Mouse (Mus musculus) forebrain, embryonic 15.5 days (tissue): ENCODE data around the gene Myl9. TPM values are rescaled to one million over a fixed set of nuclear protein-coding genes. Genes with fewer than 3 reads are reported as not detected.
A peak's percentile ranks its signal among the peaks of the same experiment; 100 is the strongest.

Experiments
- ATAC-seq: fragments of 200-750 bp; cut with Nextera tagmentation; replicated peaks from 2 replicates; pipeline ENCODE4 v1.8.0; 2017; ENCODE audit warnings: mild to moderate bottlenecking, moderate TSS enrichment, moderate library complexity
- H3K27ac ChIP-seq: fragments of 300-500 bp; sonication (generic); replicated peaks from 2 replicates; pipeline ENCODE4 v1.5.1; 2015; ENCODE audit warnings: mild to moderate bottlenecking, inconsistent platforms
- H3K27me3 ChIP-seq: fragments of 300-500 bp; sonication (generic); 2 replicates; pipeline ENCODE4 v1.6.1; 2015; ENCODE audit warnings: inconsistent platforms
- H3K36me3 ChIP-seq: fragments of 300-500 bp; sonication (generic); 2 replicates; pipeline ENCODE4 v1.6.1; 2015; ENCODE audit warnings: mild to moderate bottlenecking, inconsistent platforms
- H3K4me1 ChIP-seq: fragments of 300-500 bp; sonication (generic); 2 replicates; pipeline ENCODE4 v1.6.1; 2015; ENCODE audit warnings: inconsistent platforms
- H3K4me2 ChIP-seq: fragments of 300-500 bp; sonication (generic); replicated peaks from 2 replicates; pipeline ENCODE4 v1.6.1; 2015; ENCODE audit warnings: mild to moderate bottlenecking, inconsistent platforms
- H3K4me3 ChIP-seq: fragments of 300-500 bp; sonication (generic); 2 replicates; pipeline ENCODE4 v1.5.1; 2015; ENCODE audit warnings: mild to moderate bottlenecking, inconsistent platforms
- H3K9ac ChIP-seq: fragments of 300-500 bp; sonication (generic); replicated peaks from 2 replicates; pipeline ENCODE4 v1.6.1; 2015; ENCODE audit warnings: mild to moderate bottlenecking, inconsistent platforms
- H3K9me3 ChIP-seq: fragments of 300-500 bp; sonication (generic); 2 replicates; pipeline ENCODE4 v1.6.1; 2016; ENCODE audit warnings: inconsistent platforms
- WGBS: fragments of 180-500 bp; shearing (Covaris S2); methylation state at CpG from one replicate; pipeline ENCODE4 v1.1.7; 2015; ENCODE audit warnings: mixed read lengths; 5-methylcytosine and 5-hydroxymethylcytosine counted together
- polyA plus RNA-seq: library from polyadenylated mRNA; unstranded; fragments of >200 nt; fragmentation: Nextera tagmentation; extraction: Ambion mirVana; gene quantifications from 2 replicates; pipeline ENCODE4 v1.2.1, GENCODE M21; 2015

The Myl9 gene
- polyA plus RNA-seq, result 32.2 and 34.2 TPM in 2 replicates

GRCm38 (mm10) chr2:156774738-156775454 lies at the start of gene Myl9:
Myl9 (plus strand) TSS chr2:156775420.
- peak within 1 kb of the TSS; percentile 65 for H3K4me2 ChIP-seq
- WGBS, result 1% methylated on average over 28 of the region's 28 CpGs

DNA sequence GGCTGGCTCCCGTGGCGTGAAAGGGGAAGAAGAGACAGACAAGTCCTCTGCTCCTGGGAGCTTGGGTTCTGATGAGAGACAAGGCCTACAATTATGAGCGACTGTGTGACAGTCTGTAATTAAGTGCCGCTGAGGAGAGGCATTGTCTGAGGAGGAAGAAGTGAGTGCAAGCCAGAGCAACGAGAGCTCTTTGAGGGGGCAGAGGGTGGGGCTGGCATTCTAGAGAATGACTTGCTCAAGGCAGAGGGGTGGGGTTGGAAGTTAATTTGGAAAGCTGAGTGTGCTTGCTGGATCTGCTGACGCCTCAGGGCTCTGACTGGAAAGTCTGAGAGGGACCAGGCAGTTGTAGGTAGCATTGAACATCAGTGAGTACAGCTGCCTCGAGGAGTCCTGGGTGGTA lies 48.9 kb upstream of the Myl9 start:
- Histone ChIP-seq H3K9ac (peak overlapping the region; percentile 25), H3K27me3 (no peaks in the 10 kb centered on the region), H3K27ac (peak overlapping the region; percentile 78), H3K4me3 (peak overlapping the region; percentile 4; the same call in 1 of the 2 replicates), H3K4me2 (peak overlapping the region; percentile 38), H3K9me3 (no peaks in the 10 kb centered on the region), H3K36me3 (peaks cover 3% of the 10 kb centered on the region; the same call in 1 of the 2 replicates), H3K4me1 (peaks cover 82% of the 10 kb centered on the region)
- peak; percentile 42; the same call in 1 of the 2 replicates for ATAC-seq
- WGBS, result 8% methylated on average over 7 of the region's 7 CpGs

More at GRCm38 (mm10) chr2:156774738-156775454, at the start of gene Myl9:
- H3K9ac ChIP-seq, result peak within 1 kb of the TSS; percentile 33
- H3K4me3 ChIP-seq, result peak within 1 kb of the TSS; percentile 38
- no peaks in the 10 kb centered on the region for H3K9me3 ChIP-seq
- no peaks in the 10 kb centered on the region for H3K36me3 ChIP-seq
- no peaks in the 10 kb centered on the region for H3K27me3 ChIP-seq
- ATAC-seq, result peak; percentile 80
- peaks cover 25% of the 10 kb centered on the region for H3K4me1 ChIP-seq
- H3K27ac ChIP-seq, result peak within 1 kb of the TSS; percentile 65

GRCm38 (mm10) chr2:156726878-156727277 lies 48.3 kb upstream of the Myl9 start:
- ATAC-seq, result no peak; the same call in 1 of the 2 replicates
- peaks cover 3% of the 10 kb centered on the region; the same call in 1 of the 2 replicates for H3K36me3 ChIP-seq
- H3K27ac ChIP-seq, result peak overlapping the region; percentile 78
- peak overlapping the region; percentile 38 for H3K4me2 ChIP-seq
- 57% methylated on average over 3 of the region's 3 CpGs for WGBS
- 0 out of 2 replicates have a peak overlapping the region, but pooled peaks have one; percentile 4 for H3K4me3 ChIP-seq
- H3K4me1 ChIP-seq, result peaks cover 87% of the 10 kb centered on the region
- H3K9me3 ChIP-seq, result no peaks in the 10 kb centered on the region
- peak overlapping the region; percentile 25; the same call in 1 of the 2 replicates for H3K9ac ChIP-seq
- H3K27me3 ChIP-seq, result no peaks in the 10 kb centered on the region

DNA sequence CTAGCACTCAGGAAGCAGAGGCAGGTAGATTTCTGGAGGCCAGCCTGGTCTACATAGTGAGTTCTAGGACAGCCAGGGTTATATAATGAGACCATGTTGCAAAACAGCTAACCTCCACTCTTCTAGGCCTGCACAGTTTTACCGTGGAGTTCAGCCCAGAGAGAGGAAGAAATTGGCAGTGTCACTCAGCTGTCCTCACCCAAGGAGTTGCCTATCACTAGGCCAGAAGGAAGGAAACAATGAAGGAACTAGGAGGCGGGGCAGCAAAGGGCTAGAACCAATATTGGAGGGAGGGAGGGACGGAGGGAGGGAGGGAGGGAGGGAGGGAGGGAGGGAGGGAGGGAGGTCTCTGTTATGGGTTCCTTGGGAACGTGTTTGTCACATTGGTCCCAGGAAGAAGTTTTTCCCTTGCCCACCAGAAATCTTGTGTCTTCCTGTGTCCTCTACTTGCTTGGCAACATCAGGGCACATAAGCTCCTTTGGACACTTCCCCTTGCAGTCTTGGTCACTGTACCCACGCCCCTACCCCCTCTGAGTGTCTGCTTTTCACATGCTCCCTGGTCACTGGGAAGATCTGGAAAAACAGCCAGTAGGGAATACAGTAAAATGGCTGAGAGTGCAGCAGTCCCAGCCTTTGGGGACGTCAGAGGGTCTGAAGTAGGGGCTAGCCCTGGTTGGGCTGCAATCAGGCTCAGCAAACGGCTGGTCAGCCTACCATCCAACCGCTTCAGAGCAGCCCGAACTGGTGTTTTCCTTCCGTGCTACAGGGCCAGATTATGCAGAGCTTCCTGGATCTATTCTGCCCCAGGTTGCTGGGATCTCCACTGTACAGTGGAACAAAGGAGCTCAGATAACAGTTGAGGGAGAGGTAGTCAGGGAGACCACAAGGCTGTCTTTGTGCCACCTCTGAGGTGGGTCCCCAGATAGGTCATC lies 45.4 kb upstream of the Myl9 start:
- no peak for ATAC-seq
- peak overlapping the region; percentile 25; the same call in 1 of the 2 replicates for H3K27ac ChIP-seq
- peaks cover 3% of the 10 kb centered on the region; the same call in 1 of the 2 replicates for H3K36me3 ChIP-seq
- 59% methylated on average over 9 of the region's 10 CpGs for WGBS
- no peak overlapping the region for H3K9ac ChIP-seq
- no peak overlapping the region for H3K4me2 ChIP-seq
- no peaks in the 10 kb centered on the region for H3K27me3 ChIP-seq
- no peaks in the 10 kb centered on the region for H3K9me3 ChIP-seq
- H3K4me3 ChIP-seq, result no peak overlapping the region
- peaks cover 74% of the 10 kb centered on the region for H3K4me1 ChIP-seq

DNA sequence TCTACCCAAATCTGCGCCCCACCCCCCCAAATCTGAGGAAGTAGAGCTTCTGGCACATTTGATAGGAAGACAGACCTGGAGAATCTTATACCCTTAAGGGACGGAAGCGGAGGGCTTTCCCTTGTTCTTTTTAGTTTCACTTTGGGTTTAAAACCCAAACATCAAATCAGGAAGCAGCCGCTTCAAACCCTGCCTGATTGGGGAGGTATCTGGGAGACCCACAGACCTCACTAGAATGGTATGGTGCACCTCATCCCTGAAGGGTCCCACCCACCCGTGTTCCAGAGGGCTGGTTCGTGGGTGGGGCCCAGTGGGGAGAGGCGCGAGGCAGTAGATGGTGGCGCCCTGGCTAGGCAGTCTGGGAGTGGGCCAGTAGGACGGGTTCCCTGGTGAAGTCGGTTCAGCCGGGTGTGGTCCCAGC lies 44.7 kb upstream of the Myl9 start:
- H3K9ac ChIP-seq, result no peak overlapping the region
- H3K4me1 ChIP-seq, result peaks cover 74% of the 10 kb centered on the region
- H3K4me3 ChIP-seq, result no peak overlapping the region
- no peak for ATAC-seq
- H3K27me3 ChIP-seq, result no peaks in the 10 kb centered on the region
- H3K36me3 ChIP-seq, result peaks cover 3% of the 10 kb centered on the region; the same call in 1 of the 2 replicates
- WGBS, result 85% methylated on average over 12 of the region's 12 CpGs
- no peaks in the 10 kb centered on the region for H3K9me3 ChIP-seq
- no peak overlapping the region for H3K4me2 ChIP-seq
- H3K27ac ChIP-seq, result no peak overlapping the region

- Histone ChIP-seq H3K9ac (no peak overlapping the region), H3K27ac (0 out of 2 replicates have a peak overlapping the region, but pooled peaks have one; percentile 14), H3K9me3 (no peaks in the 10 kb centered on the region), H3K4me2 (no peak overlapping the region), H3K4me1 (peaks cover 74% of the 10 kb centered on the region), H3K36me3 (peaks cover 3% of the 10 kb centered on the region; the same call in 1 of the 2 replicates), H3K4me3 (no peak overlapping the region), H3K27me3 (no peaks in the 10 kb centered on the region)
- ATAC-seq, result no peak
These were observed 43.6 kb upstream of the Myl9 start for GRCm38 (mm10) chr2:156731592-156731991.

DNA sequence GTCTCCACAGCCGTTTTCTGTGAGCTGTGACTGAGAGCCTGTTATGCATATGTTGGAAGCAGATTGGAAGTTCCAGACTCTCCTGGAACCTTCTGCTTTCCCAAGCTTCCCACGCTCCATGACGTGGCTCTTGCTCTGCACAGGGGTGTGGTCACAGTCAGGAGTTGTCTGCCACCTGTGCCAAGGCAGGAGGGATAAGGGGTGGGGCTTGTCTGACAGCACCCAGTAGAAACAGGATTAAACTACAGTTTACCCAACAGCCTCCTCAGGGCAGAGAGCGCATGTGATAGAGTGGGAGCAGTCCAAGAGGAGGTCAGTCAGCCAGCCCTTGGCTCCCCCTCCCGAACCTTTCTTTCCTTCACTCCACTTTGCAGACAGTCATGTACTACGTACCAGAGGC lies 43.1 kb upstream of the Myl9 start:
- no peaks in the 10 kb centered on the region for H3K27me3 ChIP-seq
- no peak overlapping the region for H3K4me3 ChIP-seq
- ATAC-seq, result no peak
- no peak overlapping the region for H3K9ac ChIP-seq
- no peak overlapping the region for H3K4me2 ChIP-seq
- no peaks in the 10 kb centered on the region for H3K9me3 ChIP-seq
- 69% methylated on average over 6 of the region's 6 CpGs for WGBS
- peaks cover 3% of the 10 kb centered on the region; the same call in 1 of the 2 replicates for H3K36me3 ChIP-seq
- H3K4me1 ChIP-seq, result peaks cover 74% of the 10 kb centered on the region
- H3K27ac ChIP-seq, result peak overlapping the region; percentile 14; the same call in 1 of the 2 replicates

- Histone ChIP-seq H3K4me2 (no peak overlapping the region), H3K27me3 (no peaks in the 10 kb centered on the region), H3K36me3 (no peaks in the 10 kb centered on the region), H3K9ac (no peak overlapping the region), H3K4me3 (no peak overlapping the region), H3K4me1 (peaks cover 59% of the 10 kb centered on the region), H3K27ac (no peak overlapping the region), H3K9me3 (no peaks in the 10 kb centered on the region)
- no peak for ATAC-seq
- WGBS, result 75% methylated on average over 3 of the region's 3 CpGs
These were observed 39.4 kb upstream of the Myl9 start for GRCm38 (mm10) chr2:156735761-156736335.

DNA sequence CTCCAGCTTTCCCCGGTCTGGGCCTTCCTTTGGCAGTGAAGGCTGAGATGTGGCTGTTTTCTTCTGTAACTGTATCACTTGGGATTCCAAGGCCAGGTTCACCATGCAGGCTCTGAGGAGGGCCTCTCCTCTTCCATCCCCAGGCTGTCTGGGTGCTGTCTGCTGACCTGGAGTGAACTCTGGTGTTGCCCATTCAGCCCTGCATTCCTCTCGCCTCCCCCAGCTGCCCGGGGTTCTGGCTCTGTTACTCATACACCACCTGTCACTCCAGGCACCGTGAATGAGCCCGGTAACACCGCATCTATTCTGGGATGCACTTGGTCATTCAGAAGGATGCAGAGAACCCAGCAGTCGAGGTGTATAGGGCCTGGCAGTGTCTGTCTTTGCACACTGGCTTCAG lies 38.4 kb upstream of the Myl9 start:
- WGBS, result 44% methylated on average over 7 of the region's 7 CpGs
- Histone ChIP-seq H3K27me3 (no peaks in the 10 kb centered on the region), H3K4me2 (no peak overlapping the region), H3K4me1 (peaks cover 62% of the 10 kb centered on the region), H3K9me3 (no peaks in the 10 kb centered on the region), H3K9ac (no peak overlapping the region), H3K4me3 (no peak overlapping the region), H3K27ac (no peak overlapping the region), H3K36me3 (no peaks in the 10 kb centered on the region)
- 0 out of 2 replicates have a peak, but pooled peaks have one; percentile 41 for ATAC-seq

GRCm38 (mm10) chr2:156737976-156738375 lies 37.2 kb upstream of the Myl9 start:
- 78% methylated on average over 7 of the region's 7 CpGs for WGBS
- Histone ChIP-seq H3K9ac (no peak overlapping the region), H3K36me3 (no peaks in the 10 kb centered on the region), H3K4me3 (no peak overlapping the region), H3K27me3 (no peaks in the 10 kb centered on the region), H3K4me1 (peaks cover 58% of the 10 kb centered on the region), H3K4me2 (no peak overlapping the region), H3K27ac (no peak overlapping the region), H3K9me3 (no peaks in the 10 kb centered on the region)
- no peak for ATAC-seq

DNA sequence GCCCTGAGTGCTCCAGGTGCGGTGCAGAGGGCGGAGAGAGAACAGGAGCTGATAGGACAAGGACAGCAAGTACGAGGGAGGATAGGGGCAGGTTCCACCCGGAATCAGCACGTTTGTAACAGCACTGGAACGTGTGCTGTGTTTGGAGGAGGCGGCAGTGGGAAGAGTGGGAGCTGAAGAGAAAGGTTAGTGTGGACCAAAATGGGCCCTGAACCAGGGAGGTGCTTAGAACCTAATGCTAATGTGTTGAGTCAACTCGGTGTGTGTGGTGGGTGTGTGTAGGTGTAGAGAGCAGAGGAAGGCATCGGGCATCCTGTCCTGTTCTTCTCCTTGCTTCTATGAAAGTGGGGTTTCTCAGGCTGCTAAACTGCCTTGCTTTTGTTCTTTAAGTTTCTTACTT lies 34.0 kb upstream of the Myl9 start:
- WGBS, result 87% methylated on average over 9 of the region's 9 CpGs
- no peak overlapping the region for H3K27ac ChIP-seq

More for the DNA sequence above, 34.0 kb upstream of the Myl9 start:
- H3K4me2 ChIP-seq, result no peak overlapping the region
- no peak overlapping the region for H3K9ac ChIP-seq
- H3K36me3 ChIP-seq, result peaks cover 4% of the 10 kb centered on the region; the same call in 1 of the 2 replicates
- no peaks in the 10 kb centered on the region for H3K27me3 ChIP-seq
- peaks cover 43% of the 10 kb centered on the region for H3K4me1 ChIP-seq
- no peak overlapping the region for H3K4me3 ChIP-seq
- no peak for ATAC-seq
- no peaks in the 10 kb centered on the region for H3K9me3 ChIP-seq
